Mouse (Mus musculus): ENCODE measurements around the gene Catsper3. TPM values are rescaled to one million over a fixed set of nuclear protein-coding genes. Genes with fewer than 3 reads are reported as not detected.

Gene Catsper3
- polyA plus RNA-seq, 1 experiment: 0.05 TPM

DNA sequence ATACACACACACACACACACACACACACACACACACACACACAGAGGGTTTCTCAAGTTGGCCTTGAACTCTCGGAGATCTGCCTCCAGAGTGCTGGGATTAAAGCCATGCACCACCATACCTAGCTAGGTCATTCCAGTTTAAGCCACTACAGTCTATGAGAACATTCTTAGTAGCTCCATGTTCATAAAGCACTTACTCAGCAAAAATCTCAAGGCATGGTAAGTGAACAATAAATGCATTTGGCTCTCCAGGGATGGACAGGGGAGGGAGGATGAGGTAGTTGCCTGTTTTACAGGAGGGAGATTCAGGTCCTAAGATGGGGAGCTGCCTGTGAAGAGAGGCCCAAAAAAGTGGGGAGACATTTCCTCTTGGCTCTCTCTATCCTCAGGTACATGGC lies 19.6 kb downstream of the Catsper3 start:
- peaks cover 36% of the 10 kb centered on the region for H3K27me3 ChIP-seq (ENCODE audit: control insufficient read depth, insufficient read depth, insufficient read length)
- H3K4me3 ChIP-seq (ENCODE audit: insufficient read depth, poor library complexity, severe bottlenecking): no peak overlapping the region
- no peaks in the 10 kb centered on the region for H3K79me3 ChIP-seq (ENCODE audit: low read depth)
- H3K36me3 ChIP-seq (ENCODE audit: control insufficient read depth, insufficient read depth): no peaks in the 10 kb centered on the region
- no peak overlapping the region for H3ac ChIP-seq (ENCODE audit: control insufficient read depth, insufficient read length, low read depth)
- TF ChIP-seq USF1 (IDR thresholded peaks at IDR 0.05; ENCODE audit: low read depth) (no peak), FOSL1 (IDR thresholded peaks at IDR 0.05; ENCODE audit: insufficient read depth, low read length, poor library complexity, severe bottlenecking) (no peak)
- no peaks in the 10 kb centered on the region for H3K79me2 ChIP-seq (ENCODE audit: control insufficient read depth, insufficient read depth)

DNA sequence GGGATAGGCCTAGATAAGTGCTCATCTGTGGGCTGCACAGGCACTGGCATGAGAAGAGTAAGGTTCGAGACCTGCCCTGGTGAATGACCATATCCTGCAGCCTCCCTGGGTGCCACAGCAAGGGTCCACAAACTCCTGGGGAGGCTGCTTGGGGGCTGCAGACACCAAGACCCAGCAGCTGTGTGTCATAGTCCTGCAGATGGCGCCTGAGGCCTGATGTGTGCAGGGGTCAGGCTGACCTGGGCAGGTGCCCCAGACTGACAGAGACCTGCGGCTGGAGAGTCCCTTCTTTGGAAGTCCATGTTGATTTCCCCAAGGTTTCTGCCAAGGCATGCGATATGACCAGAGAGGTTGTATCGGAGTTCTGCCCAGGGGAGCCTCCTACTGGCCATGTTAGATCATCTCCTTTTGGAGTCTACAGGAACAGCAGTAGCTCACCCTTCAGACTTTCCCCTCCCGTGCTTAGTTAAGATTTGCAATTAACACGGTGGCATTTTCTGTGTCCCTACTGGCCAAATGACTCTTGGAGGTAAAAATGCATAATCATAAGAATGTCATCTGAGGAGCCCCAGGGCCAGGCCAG lies 24.8 kb downstream of the Catsper3 start:
- no peaks in the 10 kb centered on the region for H3K36me3 ChIP-seq (ENCODE audit: control insufficient read depth, insufficient read depth)
- H3K27me3 ChIP-seq (ENCODE audit: control insufficient read depth, insufficient read depth, insufficient read length): peaks cover 45% of the 10 kb centered on the region
- H3K79me2 ChIP-seq (ENCODE audit: control insufficient read depth, insufficient read depth): no peaks in the 10 kb centered on the region
- H3ac ChIP-seq (ENCODE audit: control insufficient read depth, insufficient read length, low read depth): no peak overlapping the region
- no peak overlapping the region for H3K4me3 ChIP-seq (ENCODE audit: insufficient read depth, poor library complexity, severe bottlenecking)
- H3K79me3 ChIP-seq (ENCODE audit: low read depth): no peaks in the 10 kb centered on the region
- no peak for TF ChIP-seq USF1 (IDR thresholded peaks at IDR 0.05; ENCODE audit: low read depth)
- no peak for TF ChIP-seq MYOD1 (IDR thresholded peaks at IDR 0.05; ENCODE audit: control insufficient read depth, insufficient read length, low read depth)
- TF ChIP-seq MAX (IDR thresholded peaks at IDR 0.05): no peak
- TF ChIP-seq MYOG (IDR thresholded peaks at IDR 0.05; ENCODE audit: control insufficient read depth, extremely low read depth, insufficient read length): no peak
- no peak for TF ChIP-seq FOSL1 (IDR thresholded peaks at IDR 0.05; ENCODE audit: insufficient read depth, low read length, poor library complexity, severe bottlenecking)
- TF ChIP-seq CEBPB (IDR thresholded peaks at IDR 0.05; ENCODE audit: low read depth): no peak
- no peak for TF ChIP-seq CTCF (IDR thresholded peaks at IDR 0.05; ENCODE audit: control insufficient read depth, insufficient read depth, insufficient read length)

GRCm38 (mm10) chr13:55809707-55810106 lies 25.3 kb downstream of the Catsper3 start:
- no peaks in the 10 kb centered on the region for H3K36me3 ChIP-seq (ENCODE audit: control insufficient read depth, insufficient read depth)
- H3K27me3 ChIP-seq (ENCODE audit: control insufficient read depth, insufficient read depth, insufficient read length): peaks cover 39% of the 10 kb centered on the region
- no peak for TF ChIP-seq CEBPB (IDR thresholded peaks at IDR 0.05; ENCODE audit: low read depth)
- no peak for TF ChIP-seq CTCF (IDR thresholded peaks at IDR 0.05; ENCODE audit: control insufficient read depth, insufficient read depth, insufficient read length)
- TF ChIP-seq MYOD1 (IDR thresholded peaks at IDR 0.05; ENCODE audit: control insufficient read depth, insufficient read length, low read depth): no peak
- no peak for TF ChIP-seq FOSL1 (IDR thresholded peaks at IDR 0.05; ENCODE audit: insufficient read depth, low read length, poor library complexity, severe bottlenecking)
- no peak for TF ChIP-seq MAX (IDR thresholded peaks at IDR 0.05)
- TF ChIP-seq MYOG (IDR thresholded peaks at IDR 0.05; ENCODE audit: control insufficient read depth, extremely low read depth, insufficient read length): no peak
- TF ChIP-seq USF1 (IDR thresholded peaks at IDR 0.05; ENCODE audit: low read depth): no peak
- H3K79me3 ChIP-seq (ENCODE audit: low read depth): no peaks in the 10 kb centered on the region
- no peaks in the 10 kb centered on the region for H3K79me2 ChIP-seq (ENCODE audit: control insufficient read depth, insufficient read depth)
- H3ac ChIP-seq (ENCODE audit: control insufficient read depth, insufficient read length, low read depth): no peak overlapping the region
- H3K4me3 ChIP-seq (ENCODE audit: insufficient read depth, poor library complexity, severe bottlenecking): no peak overlapping the region

DNA sequence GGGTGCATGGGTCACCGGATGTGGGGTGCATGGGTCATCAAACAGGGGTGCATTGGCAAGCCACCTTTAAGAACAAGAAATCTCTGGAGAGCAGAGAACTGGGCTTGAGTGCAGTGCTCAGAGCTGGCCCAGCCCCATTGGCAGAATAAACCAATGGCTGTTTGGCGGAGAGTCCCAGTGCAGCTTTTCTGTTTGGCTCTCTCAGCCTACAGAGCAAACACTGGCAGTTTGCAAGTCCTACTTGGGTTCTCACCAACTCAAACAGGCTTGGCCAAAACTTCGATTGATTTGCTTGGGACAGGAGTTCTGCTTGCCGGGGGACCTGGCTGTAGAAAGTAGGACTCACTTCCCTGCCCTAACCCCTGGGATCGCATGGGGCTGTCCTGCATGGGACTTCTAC lies 26.6 kb downstream of the Catsper3 start:
- peaks cover 38% of the 10 kb centered on the region for H3K27me3 ChIP-seq (ENCODE audit: control insufficient read depth, insufficient read depth, insufficient read length)
- no peak for TF ChIP-seq CTCF (IDR thresholded peaks at IDR 0.05; ENCODE audit: control insufficient read depth, insufficient read depth, insufficient read length)
- no peak for TF ChIP-seq FOSL1 (IDR thresholded peaks at IDR 0.05; ENCODE audit: insufficient read depth, low read length, poor library complexity, severe bottlenecking)
- no peak for TF ChIP-seq MAX (IDR thresholded peaks at IDR 0.05)
- TF ChIP-seq USF1 (IDR thresholded peaks at IDR 0.05; ENCODE audit: low read depth): no peak
- TF ChIP-seq MYOD1 (IDR thresholded peaks at IDR 0.05; ENCODE audit: control insufficient read depth, insufficient read length, low read depth): no peak
- TF ChIP-seq MYOG (IDR thresholded peaks at IDR 0.05; ENCODE audit: control insufficient read depth, extremely low read depth, insufficient read length): no peak
- no peak for TF ChIP-seq CEBPB (IDR thresholded peaks at IDR 0.05; ENCODE audit: low read depth)
- no peak overlapping the region for H3ac ChIP-seq (ENCODE audit: control insufficient read depth, insufficient read length, low read depth)
- H3K79me3 ChIP-seq (ENCODE audit: low read depth): no peaks in the 10 kb centered on the region
- no peaks in the 10 kb centered on the region for H3K36me3 ChIP-seq (ENCODE audit: control insufficient read depth, insufficient read depth)
- no peaks in the 10 kb centered on the region for H3K79me2 ChIP-seq (ENCODE audit: control insufficient read depth, insufficient read depth)
- no peak overlapping the region for H3K4me3 ChIP-seq (ENCODE audit: insufficient read depth, poor library complexity, severe bottlenecking)

DNA sequence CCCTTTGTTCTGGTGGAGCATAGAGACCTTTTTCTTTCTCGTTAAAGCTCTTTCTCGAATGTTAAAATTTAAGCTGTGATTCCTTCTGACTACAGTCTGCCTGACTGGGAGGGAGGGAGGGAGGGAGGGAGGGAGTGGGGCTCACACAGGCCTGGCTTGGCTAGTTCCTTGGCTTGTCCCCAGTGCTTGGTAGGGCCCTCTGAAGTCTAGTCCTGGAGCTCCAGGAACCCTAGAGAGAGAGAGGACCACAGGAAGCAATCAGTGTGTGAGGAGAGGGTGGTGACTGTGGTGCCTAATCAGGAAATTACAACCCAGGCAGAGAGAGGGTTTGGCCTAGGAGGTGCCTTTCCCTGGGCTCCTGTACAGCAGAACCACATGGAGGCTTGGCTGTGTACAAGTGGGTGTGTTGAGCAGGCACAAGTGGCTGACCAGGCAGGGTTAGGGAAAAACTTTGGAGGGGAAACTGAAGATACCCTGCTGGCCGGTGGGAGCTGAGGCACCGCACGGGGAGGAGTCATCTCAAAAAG lies 29.2 kb downstream of the Catsper3 start:
- H3K27me3 ChIP-seq (ENCODE audit: control insufficient read depth, insufficient read depth, insufficient read length): peaks cover 31% of the 10 kb centered on the region

GRCm38 (mm10) chr13:55814834-55815233 lies 30.5 kb downstream of the Catsper3 start:
- no peaks in the 10 kb centered on the region for H3K79me3 ChIP-seq (ENCODE audit: low read depth)
- peaks cover 26% of the 10 kb centered on the region for H3K27me3 ChIP-seq (ENCODE audit: control insufficient read depth, insufficient read depth, insufficient read length)
- H3K4me3 ChIP-seq (ENCODE audit: insufficient read depth, poor library complexity, severe bottlenecking): no peak overlapping the region
- no peak for TF ChIP-seq FOSL1 (IDR thresholded peaks at IDR 0.05; ENCODE audit: insufficient read depth, low read length, poor library complexity, severe bottlenecking)
- TF ChIP-seq CEBPB (IDR thresholded peaks at IDR 0.05; ENCODE audit: low read depth): no peak
- no peak for TF ChIP-seq USF1 (IDR thresholded peaks at IDR 0.05; ENCODE audit: low read depth)
- no peak for TF ChIP-seq MAX (IDR thresholded peaks at IDR 0.05)
- TF ChIP-seq MYOD1 (IDR thresholded peaks at IDR 0.05; ENCODE audit: control insufficient read depth, insufficient read length, low read depth): no peak
- no peak for TF ChIP-seq CTCF (IDR thresholded peaks at IDR 0.05; ENCODE audit: control insufficient read depth, insufficient read depth, insufficient read length)
- TF ChIP-seq MYOG (IDR thresholded peaks at IDR 0.05; ENCODE audit: control insufficient read depth, extremely low read depth, insufficient read length): no peak
- H3ac ChIP-seq (ENCODE audit: control insufficient read depth, insufficient read length, low read depth): no peak overlapping the region
- H3K36me3 ChIP-seq (ENCODE audit: control insufficient read depth, insufficient read depth): no peaks in the 10 kb centered on the region
- H3K79me2 ChIP-seq (ENCODE audit: control insufficient read depth, insufficient read depth): no peaks in the 10 kb centered on the region

More for the DNA sequence above, 29.2 kb downstream of the Catsper3 start:
- no peak for TF ChIP-seq CTCF (IDR thresholded peaks at IDR 0.05; ENCODE audit: control insufficient read depth, insufficient read depth, insufficient read length)
- no peak for TF ChIP-seq MYOG (IDR thresholded peaks at IDR 0.05; ENCODE audit: control insufficient read depth, extremely low read depth, insufficient read length)
- TF ChIP-seq MYOD1 (IDR thresholded peaks at IDR 0.05; ENCODE audit: control insufficient read depth, insufficient read length, low read depth): no peak
- TF ChIP-seq CEBPB (IDR thresholded peaks at IDR 0.05; ENCODE audit: low read depth): no peak
- TF ChIP-seq USF1 (IDR thresholded peaks at IDR 0.05; ENCODE audit: low read depth): no peak
- TF ChIP-seq FOSL1 (IDR thresholded peaks at IDR 0.05; ENCODE audit: insufficient read depth, low read length, poor library complexity, severe bottlenecking): no peak
- no peak for TF ChIP-seq MAX (IDR thresholded peaks at IDR 0.05)
- Histone ChIP-seq H3K79me2 (ENCODE audit: control insufficient read depth, insufficient read depth) (no peaks in the 10 kb centered on the region), H3K4me3 (ENCODE audit: insufficient read depth, poor library complexity, severe bottlenecking) (no peak overlapping the region), H3K36me3 (ENCODE audit: control insufficient read depth, insufficient read depth) (no peaks in the 10 kb centered on the region), H3ac (ENCODE audit: control insufficient read depth, insufficient read length, low read depth) (no peak overlapping the region), H3K79me3 (ENCODE audit: low read depth) (no peaks in the 10 kb centered on the region)

Data from C2C12 (cell line).